Mouse (Mus musculus) CD4-positive, CD25-positive, alpha-beta regulatory T cell, adult 9 weeks (primary cell): ENCODE results near the gene P2rx3. TPM values are rescaled to one million over a fixed set of nuclear protein-coding genes. Genes with fewer than 3 reads are reported as not detected.

Experiments used
- polyA plus RNA-seq: library from polyadenylated mRNA; unstranded; fragments of 100-300 nt; shearing (Covaris generic); gene quantifications from one replicate; pipeline ENCODE4 v1.2.1, GENCODE M21; 2017

P2rx3 gene
- 0.15 TPM for polyA plus RNA-seq

DNA sequence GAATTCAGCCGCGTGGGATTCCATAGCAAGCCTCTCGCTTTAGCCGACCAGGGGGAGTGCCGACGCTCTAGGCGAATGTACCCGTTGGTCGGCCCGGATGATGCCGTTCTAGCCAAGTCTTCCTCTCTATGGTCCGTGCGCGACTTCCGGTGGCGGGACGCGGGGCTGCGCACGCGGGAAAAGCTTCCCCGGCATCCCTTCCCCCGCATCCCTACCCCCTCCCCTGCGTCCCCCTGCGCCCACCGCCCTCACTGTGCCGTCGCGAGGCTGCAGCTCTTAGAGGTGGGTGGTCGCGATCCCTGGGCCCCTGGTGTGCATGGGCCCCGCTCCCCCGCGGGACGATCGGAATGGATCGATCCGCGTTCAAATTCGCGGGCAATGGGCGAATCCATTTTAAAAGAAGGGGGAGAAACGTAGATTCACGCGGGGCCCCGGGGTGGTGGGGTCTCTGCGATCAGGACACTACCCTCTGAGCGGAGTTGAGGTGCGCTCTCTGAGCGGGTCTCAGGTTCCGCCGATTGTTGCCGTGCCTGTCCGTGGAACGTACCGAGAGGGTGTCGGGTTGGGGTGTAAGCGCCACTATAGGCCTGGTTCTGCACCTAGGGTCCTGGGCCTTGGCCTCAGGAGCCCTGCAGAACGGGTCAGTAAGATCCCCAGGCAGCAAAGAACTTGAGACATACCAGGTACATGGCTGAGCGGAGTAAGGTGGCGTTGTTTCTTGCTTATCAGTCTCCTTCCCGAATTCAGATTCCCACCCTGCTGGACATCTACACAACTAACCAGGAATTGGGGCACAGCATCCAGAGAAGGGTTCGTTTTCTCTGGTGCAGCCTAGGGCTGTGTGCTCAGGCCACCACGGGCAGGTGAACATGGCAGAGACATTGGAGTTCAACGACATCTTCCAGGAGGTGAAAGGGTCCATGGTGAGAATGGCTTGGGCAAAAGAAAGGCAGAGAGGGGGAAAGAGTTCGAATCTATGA is at the start of gene P2rx3, which contains the start of gene Ssrp1:
TSS of gene P2rx3 (minus strand) at position 416 of the 980 bp plus-strand sequence.
TSS of gene Ssrp1 (plus strand) at position 188 of the 980 bp plus-strand sequence.

DNA sequence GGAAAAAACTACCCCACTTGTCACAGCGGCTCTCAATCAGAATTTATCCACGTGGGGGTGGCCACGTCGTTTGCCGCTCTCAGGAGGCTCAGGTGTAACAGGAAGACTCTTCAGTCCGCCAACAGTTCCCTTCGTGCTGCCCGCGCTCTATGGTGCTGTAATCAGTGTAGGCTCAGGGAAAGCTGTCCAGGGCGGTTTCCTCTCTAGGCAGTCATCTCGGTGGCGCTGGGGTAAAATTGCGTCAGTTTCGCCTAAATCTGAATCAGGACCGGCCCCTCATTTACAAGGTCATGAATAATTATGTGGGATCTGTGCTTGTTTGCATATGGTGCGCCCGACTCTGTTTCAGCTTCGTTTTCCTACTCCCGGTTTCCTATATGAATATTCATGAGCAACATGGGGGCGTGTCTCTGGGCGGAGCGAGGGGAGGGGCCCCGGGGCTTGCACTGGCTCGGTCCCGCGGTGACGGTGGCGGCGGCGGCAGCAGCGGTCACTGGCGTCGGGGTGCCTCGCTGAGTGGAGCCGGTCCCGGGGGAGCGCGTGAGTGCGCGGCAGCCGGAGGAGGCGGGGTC is 10.4 kb upstream of the P2rx3 start, which contains the start of gene Tnks1bp1:
TSS of gene Tnks1bp1 (plus strand) at position 427 of the 572 bp plus-strand sequence.

DNA sequence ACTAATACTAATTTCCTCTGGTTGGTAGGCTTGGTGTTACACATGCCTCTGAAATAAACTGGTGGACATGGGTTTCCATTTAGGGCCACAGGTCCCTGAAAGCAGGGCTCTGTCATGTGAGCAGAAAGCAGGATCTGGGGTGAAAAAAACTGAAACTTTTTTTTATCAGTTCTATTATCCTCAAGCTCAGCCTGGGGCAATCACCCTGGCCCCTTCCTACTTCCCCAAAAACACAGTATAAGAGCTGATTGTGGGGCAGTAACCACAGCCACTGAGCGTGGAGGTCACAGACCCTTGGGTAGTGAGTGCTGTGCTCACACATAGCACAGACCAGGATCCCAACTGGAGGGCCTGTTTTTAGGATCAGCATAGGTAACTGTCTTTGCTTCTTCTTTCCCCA is 49.3 kb downstream of the P2rx3 start, which contains the start of gene Prg3:
TSS of gene Prg3 (plus strand) at position 286 of the 400 bp plus-strand sequence.

DNA sequence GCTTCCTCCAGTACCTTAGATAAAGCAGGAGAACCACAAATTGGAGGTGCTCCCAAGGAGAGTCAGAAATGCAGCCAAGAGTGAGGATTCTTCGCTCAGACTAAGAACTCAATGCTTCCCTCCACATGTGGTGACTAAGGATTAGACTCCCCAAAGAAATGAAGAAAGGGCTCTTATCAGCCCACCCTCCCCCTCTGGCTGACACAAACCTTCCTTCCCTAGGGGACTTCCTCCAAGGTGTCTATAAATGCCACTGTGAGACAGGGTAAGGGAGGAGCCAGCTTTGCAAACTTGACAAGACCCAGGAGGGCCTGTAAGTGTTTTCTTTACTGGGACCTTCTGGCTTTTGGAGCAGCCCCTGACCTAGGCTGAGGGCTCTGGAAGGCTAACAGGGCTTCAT is 57.1 kb downstream of the P2rx3 start, which contains the start of gene Prg2:
TSS of gene Prg2 (plus strand) at position 274 of the 400 bp plus-strand sequence.

Other genes with a start within 250 kb of the P2rx3 start
- gene Ube2l6, start 238.6 kb downstream of the P2rx3 start, polyA plus RNA-seq = 53.5 TPM
- not detected for gene Smtnl1, start 214.8 kb downstream of the P2rx3 start, polyA plus RNA-seq
- 37.3 TPM for gene Timm10, start 210.5 kb downstream of the P2rx3 start, polyA plus RNA-seq
- gene Slc43a1, start 198.6 kb downstream of the P2rx3 start, polyA plus RNA-seq = 8.3 TPM
- gene Rtn4rl2, start 150.8 kb downstream of the P2rx3 start, polyA plus RNA-seq = not detected
- 9.2 TPM for gene Slc43a3, start 100.9 kb downstream of the P2rx3 start, polyA plus RNA-seq
- gene Prg2, start 57.0 kb downstream of the P2rx3 start, polyA plus RNA-seq = not detected
- 0.61 TPM for gene Prg3, start 49.2 kb downstream of the P2rx3 start, polyA plus RNA-seq
- gene Ssrp1, start 228 bp downstream of the P2rx3 start, polyA plus RNA-seq = 246 TPM
- gene Tnks1bp1, start 10.6 kb upstream of the P2rx3 start, polyA plus RNA-seq = 18.0 TPM
- not detected for gene Aplnr, start 98.8 kb upstream of the P2rx3 start, polyA plus RNA-seq
- not detected for gene Lrrc55, start 159.7 kb upstream of the P2rx3 start, polyA plus RNA-seq